Mouse (Mus musculus): Measurements from ENCODE around the gene Kbtbd4. TPM values are rescaled to one million over a fixed set of nuclear protein-coding genes. Genes with fewer than 3 reads are reported as not detected.

The Kbtbd4 gene
- total RNA-seq, 2 experiments from 2014 or later: 32.5 to 43.0 TPM

DNA sequence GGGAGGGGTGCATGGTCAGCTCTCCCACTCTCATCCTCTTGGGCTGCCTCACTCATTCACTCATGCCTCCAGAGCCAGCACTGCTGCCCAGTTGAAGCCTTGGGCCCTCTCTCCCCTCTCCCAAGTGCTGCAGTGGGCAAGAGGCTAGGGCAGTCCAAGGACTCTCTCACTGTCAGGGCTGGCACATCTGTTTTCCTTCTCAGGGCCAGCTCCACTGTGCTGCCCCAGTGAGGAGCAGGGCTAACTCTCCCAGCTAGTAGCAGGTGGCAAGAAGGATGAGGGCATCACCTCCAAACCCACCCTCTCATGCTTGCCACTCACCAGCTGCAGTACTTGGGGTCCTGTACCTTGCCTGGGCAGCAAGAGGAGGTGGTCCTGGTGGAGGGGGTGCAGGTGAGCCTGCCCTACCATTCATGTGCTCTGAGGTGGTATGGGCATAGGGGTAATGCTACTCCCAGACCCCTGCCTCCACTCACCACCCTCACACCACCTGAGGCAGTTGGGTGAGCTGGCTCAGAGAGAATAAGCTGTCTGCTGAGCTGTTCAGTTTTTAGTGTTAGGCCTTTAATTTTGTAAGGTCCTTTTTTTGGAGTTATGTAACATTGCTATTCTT, 46.1 kb downstream of the Kbtbd4 start:
- DNase-seq (ENCODE audit: extremely low spot score in 1 of 2, low spot score in 1 of 2): no peak

GRCm38 (mm10) chr2:90953461-90953860, 48.9 kb downstream of the Kbtbd4 start:
- no peak for DNase-seq (ENCODE audit: extremely low spot score in 1 of 2, low spot score in 1 of 2)

- no peak for DNase-seq (ENCODE audit: extremely low spot score in 1 of 2, low spot score in 1 of 2)
Measured at GRCm38 (mm10) chr2:90956053-90956452, 51.5 kb downstream of the Kbtbd4 start.

GRCm38 (mm10) chr2:90958856-90959255, 54.3 kb downstream of the Kbtbd4 start:
- DNase-seq (ENCODE audit: extremely low spot score in 1 of 2, low spot score in 1 of 2): no peak

GRCm38 (mm10) chr2:90960012-90960411, 55.5 kb downstream of the Kbtbd4 start:
- no peak for DNase-seq (ENCODE audit: extremely low spot score in 1 of 2, low spot score in 1 of 2)

Other genes with a start within 250 kb of the Kbtbd4 start
- 10 to 100 TPM; 16.4 to 17.9 TPM for gene Nup160, start 227.5 kb upstream of the Kbtbd4 start, total RNA-seq (2021)
- gene Fnbp4, start 159.4 kb upstream of the Kbtbd4 start, total RNA-seq (2021): 10 to 100 TPM; 41.2 to 69.1 TPM
- gene Agbl2, start 122.0 kb upstream of the Kbtbd4 start, total RNA-seq (2021): under 1 TPM; 0.52 to 0.92 TPM
- gene Mtch2, start 57.6 kb upstream of the Kbtbd4 start, total RNA-seq (2021): 100 to 1,000 TPM; 116 to 124 TPM
- 100 to 1,000 TPM; 209 to 222 TPM for gene C1qtnf4, start 18.9 kb upstream of the Kbtbd4 start, total RNA-seq (2021)
- gene Ndufs3, start 87 bp downstream of the Kbtbd4 start, total RNA-seq (2021): 100 to 1,000 TPM; 219 to 254 TPM
- 100 to 1,000 TPM; 138 to 153 TPM for gene Celf1, start 35.6 kb downstream of the Kbtbd4 start, total RNA-seq (2021)
- gene Rapsn, start 130.9 kb downstream of the Kbtbd4 start, total RNA-seq (2021): under 1 TPM in 1 of 2 experiments, not detected in 1; 0.59 TPM
- gene Psmc3, start 149.3 kb downstream of the Kbtbd4 start, total RNA-seq (2021): 100 to 1,000 TPM; 232 to 234 TPM
- gene Slc39a13, start 165.7 kb downstream of the Kbtbd4 start, total RNA-seq (2021): 10 to 100 TPM; 23.3 to 31.2 TPM
- 1 to 10 TPM; 3.6 to 3.8 TPM for gene Spi1, start 177.7 kb downstream of the Kbtbd4 start, total RNA-seq (2021)
- gene Mybpc3, start 213.4 kb downstream of the Kbtbd4 start, total RNA-seq (2021): under 1 TPM; 0.20 to 0.23 TPM

Data from layer of hippocampus, postnatal 25 days (tissue).